ENCODE assay signal across 9 mouse cellular contexts in the genomic region with DNA sequence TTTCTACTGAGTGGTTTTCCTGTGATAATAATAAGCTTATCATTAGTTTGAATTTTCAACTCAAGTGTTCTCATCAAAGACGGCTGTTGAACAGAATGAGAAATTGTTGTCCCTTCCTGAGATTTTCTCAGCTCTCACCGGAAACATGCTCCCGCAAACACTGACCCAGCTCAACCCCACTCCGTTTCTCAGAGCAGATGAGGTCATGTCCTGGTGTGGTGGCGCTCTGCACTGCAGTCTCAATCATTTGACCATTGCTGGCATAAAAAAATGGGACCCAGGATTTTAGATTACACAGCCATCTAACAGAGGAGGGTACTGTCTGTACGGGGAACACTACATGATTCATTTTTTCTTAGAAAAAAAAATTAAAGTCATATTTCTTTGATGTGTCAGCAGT.
DNase-seq lines count a peak whose midpoint lies in the region; ATAC-seq and TF ChIP-seq lines count a peak whose summit lies in the region.
"Had no signal": no experiment of that assay in that cellular context is flagged by ENCODE, and none has a peak within 500 bp of the region (broad histone marks: within the 10 kb centered on the region; RNA-seq: fewer than 3 reads in every experiment).

No protein-coding gene starts in this region.

- no peaks in the 10 kb centered on the region for H3K9me3 ChIP-seq in hindbrain, embryonic 10.5 days
- H3K9me3 ChIP-seq in hindbrain, embryonic 13.5 days = no peaks in the 10 kb centered on the region
- no peaks in the 10 kb centered on the region for H3K9me3 ChIP-seq in heart, postnatal 0 days (replicated peaks; ENCODE audit: control insufficient read depth, low read length)
- H3K9me3 ChIP-seq: embryonic facial prominence, embryonic 13.5 days had no signal

- no peaks in the 10 kb centered on the region; the same call in 1 of the 2 replicates for H3K4me1 ChIP-seq in hindbrain, embryonic 10.5 days (replicated peaks)
- peaks cover 10% of the 10 kb centered on the region for H3K4me1 ChIP-seq in hindbrain, embryonic 13.5 days (replicated peaks)
- no peaks in the 10 kb centered on the region; the same call in 1 of the 2 replicates for H3K4me1 ChIP-seq in heart, postnatal 0 days (ENCODE audit: control insufficient read depth, insufficient read depth)
- no peaks in the 10 kb centered on the region for H3K4me1 ChIP-seq in thymus, adult 2 months (replicated peaks; ENCODE audit: control insufficient read depth, insufficient read depth, low read length)

- no peaks in the 10 kb centered on the region for H3K27me3 ChIP-seq in hindbrain, embryonic 10.5 days (ENCODE audit: insufficient read depth, poor library complexity, severe bottlenecking)
- H3K27me3 ChIP-seq in hindbrain, embryonic 13.5 days = no peaks in the 10 kb centered on the region
- H3K27me3 ChIP-seq in heart, postnatal 0 days (ENCODE audit: control insufficient read depth, insufficient read depth, low read length) = no peaks in the 10 kb centered on the region
- H3K27me3 ChIP-seq in thymus, adult 2 months (ENCODE audit: control insufficient read depth, insufficient read depth, low read length) = no peaks in the 10 kb centered on the region
- H3K27me3 ChIP-seq: embryonic facial prominence, embryonic 13.5 days had no signal

- no peak for TF ChIP-seq EP300 in heart, postnatal 0 days (IDR thresholded peaks at IDR 0.05; ENCODE audit: low read depth)

- no peak overlapping the region for H3K27ac ChIP-seq in hindbrain, embryonic 10.5 days
- H3K27ac ChIP-seq in hindbrain, embryonic 13.5 days = no peak overlapping the region
- H3K27ac ChIP-seq in heart, postnatal 0 days (ENCODE audit: low read depth) = 0 out of 2 replicates have a peak overlapping the region, but pooled peaks have one; percentile 40
- no peak overlapping the region for H3K27ac ChIP-seq in thymus, adult 2 months (ENCODE audit: control insufficient read depth, insufficient read depth, low read length)
- H3K27ac ChIP-seq: embryonic facial prominence, embryonic 13.5 days had no signal

- H3K4me3 ChIP-seq in hindbrain, embryonic 10.5 days = no peak overlapping the region
- H3K4me3 ChIP-seq in hindbrain, embryonic 13.5 days = no peak overlapping the region
- no peak overlapping the region for H3K4me3 ChIP-seq in heart, postnatal 0 days (ENCODE audit: low read depth, low read length)
- no peak overlapping the region for H3K4me3 ChIP-seq in thymus, adult 2 months (ENCODE audit: control insufficient read depth, insufficient read depth, low read length)
- H3K4me3 ChIP-seq: embryonic facial prominence, embryonic 13.5 days had no signal

- no peak overlapping the region for H3K4me2 ChIP-seq in hindbrain, embryonic 13.5 days
- H3K4me2 ChIP-seq in heart, postnatal 0 days (ENCODE audit: low read depth, low read length) = no peak overlapping the region
- H3K4me2 ChIP-seq: embryonic facial prominence, embryonic 13.5 days had no signal

- peak; percentile 45 for TF ChIP-seq CTCF in heart, postnatal 0 days (IDR thresholded peaks at IDR 0.05; ENCODE audit: low read depth)
- TF ChIP-seq CTCF in thymus, adult 2 months (IDR thresholded peaks at IDR 0.05; ENCODE audit: borderline replicate concordance, control insufficient read depth, extremely low read depth, insufficient read depth, low read length, poor library complexity) = no peak

- TF ChIP-seq POLR2A in thymus, adult 2 months (IDR thresholded peaks at IDR 0.05; ENCODE audit: control insufficient read depth, extremely low read depth, insufficient read depth, low read length, poor library complexity) = no peak

- 68% methylated on average over 6 of the region's 6 CpGs for WGBS in hindbrain, embryonic 10.5 days
- 62% methylated on average over 6 of the region's 6 CpGs for WGBS in hindbrain, embryonic 13.5 days
- 29% methylated on average over 6 of the region's 6 CpGs for WGBS in heart, postnatal 0 days
- 15% methylated on average over 6 of the region's 6 CpGs for WGBS in thymus, adult 2 months

- DNase-seq in hindbrain, embryonic 10.5 days (ENCODE audit: low spot score) = peak; percentile 10
- peak; percentile 39 to 40 for DNase-seq in adrenal gland, adult 18-20 months (ENCODE audit: low spot score in 2 of 2)
- DNase-seq in heart, postnatal 0 days (ENCODE audit: low spot score) = peak; percentile 61
- peak; percentile 18 to 27 for DNase-seq in lung, adult 18-20 months
- no peak for DNase-seq in thymus, adult 2 months
- DNase-seq in urinary bladder, postnatal 10 days (ENCODE audit: low spot score) = no peak
- DNase-seq in frontal cortex, postnatal 36 days (ENCODE audit: low spot score in 2 of 2) = no peak

- no peak for ATAC-seq in hindbrain, embryonic 13.5 days (ENCODE audit: low FRiP score)
- ATAC-seq in heart, postnatal 0 days (ENCODE audit: insufficient read depth, low read depth) = peak; percentile 77

- H3K36me3 ChIP-seq in hindbrain, embryonic 10.5 days = no peaks in the 10 kb centered on the region
- H3K36me3 ChIP-seq in hindbrain, embryonic 13.5 days = no peaks in the 10 kb centered on the region
- H3K36me3 ChIP-seq in heart, postnatal 0 days (replicated peaks; ENCODE audit: control insufficient read depth, insufficient read depth, low read length) = no peaks in the 10 kb centered on the region
- H3K36me3 ChIP-seq in thymus, adult 2 months (ENCODE audit: control insufficient read depth, insufficient read depth, low read length) = no peaks in the 10 kb centered on the region
- H3K36me3 ChIP-seq: embryonic facial prominence, embryonic 13.5 days had no signal

- no peak overlapping the region for H3K9ac ChIP-seq in hindbrain, embryonic 13.5 days
- H3K9ac ChIP-seq in heart, postnatal 0 days (replicated peaks; ENCODE audit: low read depth, low read length) = no peak overlapping the region
- H3K9ac ChIP-seq: embryonic facial prominence, embryonic 13.5 days had no signal

Comparison
In these comparisons a context has a peak if more than half of its experiments do, and no peak if none do; other contexts are left out.
1. DNase-seq: peak in hindbrain, embryonic 10.5 days (single experiment), adrenal gland, adult 18-20 months (2 of 2), heart, postnatal 0 days (single experiment) and lung, adult 18-20 months (2 of 2); none in thymus, adult 2 months (single experiment), urinary bladder, postnatal 10 days (single experiment) and frontal cortex, postnatal 36 days (0 of 2).